Mouse (Mus musculus): ENCODE measurements at regions not wholly inside any gene's neighbourhood (a gene's known extent, or its start where the extent isn't known, plus 50 kb on each side); places are given as distances from the start of the nearest gene placed in this dataset.

DNA sequence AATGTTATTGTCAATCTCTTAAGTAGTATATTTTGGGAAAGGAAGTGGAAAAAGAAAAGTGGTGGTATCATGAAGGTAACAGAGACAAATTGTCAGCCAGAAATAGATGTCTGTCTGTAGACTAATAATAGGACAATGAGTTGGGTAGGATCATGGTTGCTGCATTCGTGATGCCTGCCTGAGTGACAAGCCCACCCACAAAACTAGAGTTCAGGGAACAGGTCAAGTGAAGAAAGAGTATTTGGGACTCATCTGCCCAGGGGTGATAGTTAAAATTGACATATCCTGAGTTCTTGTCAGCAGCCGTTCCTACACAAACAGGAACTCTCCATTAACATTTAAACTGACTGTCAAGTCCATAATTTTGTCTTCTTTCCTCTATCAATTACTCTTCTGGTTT lies 1120.6 kb upstream of the Nr2f1 start:
- H3K9ac ChIP-seq = no peak overlapping the region

DNA sequence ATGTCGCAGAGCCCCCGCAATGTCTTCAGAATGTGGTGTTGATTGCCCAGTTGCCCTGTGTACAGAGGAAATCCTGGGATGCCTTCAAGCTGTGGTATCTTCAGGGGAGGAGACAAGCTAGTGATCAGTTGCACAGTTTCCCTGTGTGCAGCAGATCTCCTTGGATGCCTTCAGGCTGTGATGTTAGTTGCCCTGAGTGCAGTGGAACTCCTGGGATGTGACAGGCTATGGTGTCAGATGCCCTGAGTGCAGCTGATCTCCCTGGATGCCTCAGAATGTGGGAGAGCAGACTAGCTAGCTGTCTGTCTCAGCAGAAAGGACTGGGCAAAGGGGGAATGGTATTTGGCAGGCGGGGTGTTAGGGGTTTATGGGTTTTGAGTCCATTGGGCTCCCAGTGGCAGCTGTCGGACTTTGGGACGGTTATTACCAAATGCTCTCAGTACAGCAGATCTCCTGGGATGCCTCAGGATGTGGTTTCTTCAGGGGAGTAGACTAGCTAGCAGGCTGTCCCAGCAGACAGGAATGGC lies 1110.1 kb upstream of the Nr2f1 start:
- no peak overlapping the region for H3K9ac ChIP-seq
- no peaks in the 10 kb centered on the region for H3K9me3 ChIP-seq
- no peak overlapping the region for H3K27ac ChIP-seq
- WGBS = 73% methylated on average over 5 of the region's 5 CpGs
- H3K36me3 ChIP-seq = no peaks in the 10 kb centered on the region
- no peaks in the 10 kb centered on the region for H3K4me1 ChIP-seq
- no peak overlapping the region for H3K4me3 ChIP-seq
- no peak overlapping the region for H3K4me2 ChIP-seq (replicated peaks)
- ATAC-seq (ENCODE audit: low FRiP score, low read depth) = no peak
- H3K27me3 ChIP-seq = no peaks in the 10 kb centered on the region

More for the DNA sequence above, 1120.6 kb upstream of the Nr2f1 start:
- Histone ChIP-seq H3K27me3 (no peaks in the 10 kb centered on the region), H3K4me3 (no peak overlapping the region), H3K27ac (no peak overlapping the region), H3K4me2 (replicated peaks) (no peak overlapping the region), H3K4me1 (no peaks in the 10 kb centered on the region), H3K9me3 (no peaks in the 10 kb centered on the region), H3K36me3 (no peaks in the 10 kb centered on the region)
- WGBS = 74% methylated on average over 2 of the region's 2 CpGs
- no peak for ATAC-seq (ENCODE audit: low FRiP score, low read depth)

DNA sequence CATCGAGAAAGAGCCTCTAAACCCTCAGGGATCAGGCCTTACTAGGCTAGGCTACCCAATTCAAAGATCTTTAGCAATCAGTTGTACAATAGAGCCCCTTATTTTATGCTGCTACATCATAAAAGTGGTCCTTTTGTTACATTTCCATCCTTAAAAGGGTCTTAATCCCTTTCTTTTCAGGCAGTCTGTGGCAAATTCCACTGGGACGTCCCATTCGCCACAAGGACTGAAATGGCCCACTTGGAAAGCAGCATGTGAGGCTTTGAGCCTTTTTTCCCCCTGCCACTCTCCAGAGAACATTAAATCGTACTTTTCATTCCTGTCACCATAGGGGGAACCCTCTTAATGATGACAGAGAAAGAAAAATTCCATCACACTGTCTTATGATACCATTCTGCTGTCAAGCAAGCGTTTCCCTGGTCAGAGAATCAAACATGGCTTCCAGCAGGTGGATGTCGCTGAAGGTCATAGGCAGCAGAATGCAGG lies 1097.7 kb upstream of the Nr2f1 start:
- no peaks in the 10 kb centered on the region for H3K9me3 ChIP-seq
- WGBS = 52% methylated on average over 6 of the region's 6 CpGs
- no peak overlapping the region for H3K4me3 ChIP-seq
- peaks cover 6% of the 10 kb centered on the region; the same call in 1 of the 2 replicates for H3K4me1 ChIP-seq
- H3K27ac ChIP-seq = no peak overlapping the region
- no peak for ATAC-seq (ENCODE audit: low FRiP score, low read depth)
- no peaks in the 10 kb centered on the region for H3K27me3 ChIP-seq
- H3K9ac ChIP-seq = no peak overlapping the region
- no peak overlapping the region for H3K4me2 ChIP-seq (replicated peaks)
- H3K36me3 ChIP-seq = no peaks in the 10 kb centered on the region

GRCm38 (mm10) chr13:79288022-79288421 lies 1088.5 kb upstream of the Nr2f1 start:
- Histone ChIP-seq H3K4me1 (no peaks in the 10 kb centered on the region), H3K4me2 (replicated peaks) (no peak overlapping the region), H3K9me3 (no peaks in the 10 kb centered on the region), H3K4me3 (no peak overlapping the region), H3K36me3 (no peaks in the 10 kb centered on the region), H3K27ac (no peak overlapping the region), H3K27me3 (no peaks in the 10 kb centered on the region), H3K9ac (no peak overlapping the region)
- 88% methylated on average over 1 of the region's 1 CpGs for WGBS
- no peak for ATAC-seq (ENCODE audit: low FRiP score, low read depth)

- Histone ChIP-seq H3K9me3 (no peaks in the 10 kb centered on the region), H3K36me3 (no peaks in the 10 kb centered on the region), H3K4me2 (replicated peaks) (no peak overlapping the region), H3K4me3 (no peak overlapping the region), H3K27me3 (no peaks in the 10 kb centered on the region), H3K9ac (no peak overlapping the region), H3K4me1 (no peaks in the 10 kb centered on the region), H3K27ac (no peak overlapping the region)
- ATAC-seq (ENCODE audit: low FRiP score, low read depth) = no peak
- 87% methylated on average over 3 of the region's 3 CpGs for WGBS
Observed at GRCm38 (mm10) chr13:79286181-79286580, 1086.6 kb upstream of the Nr2f1 start.

DNA sequence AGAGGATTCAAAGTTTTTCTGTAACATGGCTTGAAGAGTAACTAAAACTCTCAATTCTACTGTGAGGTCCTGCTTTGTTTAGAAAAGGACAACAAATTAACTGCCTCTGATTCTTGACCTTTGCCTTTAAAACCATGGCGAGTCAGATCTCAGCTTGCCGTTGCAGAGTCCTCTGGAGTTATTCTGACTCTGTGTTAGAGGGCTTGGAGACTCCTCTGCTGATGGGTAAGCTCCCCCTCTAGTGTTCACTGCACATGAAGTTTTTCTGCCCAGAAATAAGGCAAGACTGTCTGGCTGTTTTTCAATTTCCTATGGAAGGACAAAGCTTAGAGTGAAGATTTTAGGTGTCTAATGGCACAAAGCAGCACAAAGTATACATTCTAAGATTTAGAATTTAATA lies 1085.9 kb upstream of the Nr2f1 start:
- Histone ChIP-seq H3K4me3 (no peak overlapping the region), H3K4me2 (replicated peaks) (no peak overlapping the region), H3K27ac (no peak overlapping the region), H3K27me3 (no peaks in the 10 kb centered on the region), H3K4me1 (no peaks in the 10 kb centered on the region), H3K9me3 (no peaks in the 10 kb centered on the region), H3K36me3 (no peaks in the 10 kb centered on the region), H3K9ac (no peak overlapping the region)
- 5% methylated on average over 2 of the region's 2 CpGs for WGBS
- ATAC-seq (ENCODE audit: low FRiP score, low read depth) = no peak

DNA sequence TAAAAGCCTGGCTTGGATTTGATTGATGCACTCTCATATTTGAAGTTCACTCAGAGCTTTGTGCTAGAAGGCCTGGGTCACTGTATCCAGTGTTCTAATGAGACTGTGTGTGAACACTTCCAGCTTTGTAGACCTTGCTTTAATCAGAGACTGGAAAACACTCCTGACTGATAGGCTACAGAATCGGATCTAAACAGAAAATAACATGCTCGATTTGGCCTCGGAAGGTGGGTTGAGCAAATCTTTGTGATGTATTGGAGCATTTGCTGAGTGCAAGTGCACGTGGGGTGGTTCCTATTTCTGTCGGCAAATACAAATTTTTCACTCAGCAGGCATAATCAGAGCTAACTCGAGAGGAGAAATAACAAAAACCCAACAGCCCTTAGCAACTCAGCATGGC lies 1078.2 kb upstream of the Nr2f1 start:
- Histone ChIP-seq H3K36me3 (no peaks in the 10 kb centered on the region), H3K9me3 (no peaks in the 10 kb centered on the region), H3K4me3 (no peak overlapping the region), H3K9ac (no peak overlapping the region), H3K27me3 (no peaks in the 10 kb centered on the region), H3K4me1 (no peaks in the 10 kb centered on the region), H3K4me2 (replicated peaks) (no peak overlapping the region), H3K27ac (no peak overlapping the region)
- WGBS = 54% methylated on average over 6 of the region's 6 CpGs
- no peak for ATAC-seq (ENCODE audit: low FRiP score, low read depth)

DNA sequence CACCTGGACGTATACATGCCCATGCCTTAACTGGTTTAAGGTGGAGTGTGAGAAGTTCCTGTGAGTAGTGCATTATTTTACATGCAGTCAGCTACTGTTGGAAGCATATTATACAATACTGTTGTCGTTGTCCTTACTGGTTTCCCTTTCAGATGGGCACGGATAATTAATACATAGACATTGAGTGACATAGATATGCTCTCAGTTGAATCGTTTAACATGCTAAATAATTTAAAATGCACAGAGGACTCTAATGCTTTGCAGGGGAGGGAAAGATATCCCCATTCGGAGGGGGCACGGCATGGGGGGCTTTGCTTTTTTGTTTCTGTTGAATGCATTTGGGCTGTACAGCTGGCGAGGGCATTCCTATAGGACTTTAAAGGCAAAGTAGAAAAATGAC lies 1077.8 kb upstream of the Nr2f1 start:
- Histone ChIP-seq H3K27me3 (no peaks in the 10 kb centered on the region), H3K36me3 (no peaks in the 10 kb centered on the region), H3K4me3 (no peak overlapping the region), H3K4me2 (replicated peaks) (no peak overlapping the region), H3K4me1 (no peaks in the 10 kb centered on the region), H3K9me3 (no peaks in the 10 kb centered on the region), H3K27ac (no peak overlapping the region), H3K9ac (no peak overlapping the region)
- WGBS = 73% methylated on average over 7 of the region's 7 CpGs
- no peak for ATAC-seq (ENCODE audit: low FRiP score, low read depth)

DNA sequence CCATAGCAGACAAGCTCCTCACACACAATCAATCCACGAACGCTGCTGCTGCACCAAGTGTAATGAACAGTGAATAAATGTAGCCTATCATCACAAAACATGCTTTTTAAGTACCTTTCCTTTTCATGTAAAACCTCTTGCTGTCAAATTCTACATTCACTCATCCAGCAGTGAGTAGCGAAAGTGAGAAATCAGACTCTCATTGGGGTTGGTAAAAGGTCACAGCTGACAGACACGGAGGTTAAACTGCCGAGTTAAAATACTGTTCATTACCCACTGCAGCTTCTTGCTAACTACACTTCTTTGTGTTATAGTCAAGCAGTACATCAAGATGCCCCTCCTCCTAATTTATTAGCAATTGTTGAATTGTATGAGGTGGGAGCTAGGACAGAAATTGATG lies 1055.8 kb upstream of the Nr2f1 start:
- WGBS = 51% methylated on average over 5 of the region's 5 CpGs
- Histone ChIP-seq H3K27ac (no peak overlapping the region), H3K9ac (no peak overlapping the region), H3K4me3 (no peak overlapping the region), H3K4me1 (no peaks in the 10 kb centered on the region), H3K27me3 (no peaks in the 10 kb centered on the region), H3K36me3 (no peaks in the 10 kb centered on the region), H3K4me2 (replicated peaks) (no peak overlapping the region), H3K9me3 (no peaks in the 10 kb centered on the region)
- ATAC-seq (ENCODE audit: low FRiP score, low read depth) = no peak

GRCm38 (mm10) chr13:79252385-79252784 lies 1052.8 kb upstream of the Nr2f1 start:
- no peak overlapping the region for H3K9ac ChIP-seq
- no peaks in the 10 kb centered on the region for H3K36me3 ChIP-seq
- no peak overlapping the region for H3K4me2 ChIP-seq (replicated peaks)
- no peaks in the 10 kb centered on the region for H3K4me1 ChIP-seq
- H3K9me3 ChIP-seq = no peaks in the 10 kb centered on the region
- no peak overlapping the region for H3K27ac ChIP-seq
- H3K4me3 ChIP-seq = no peak overlapping the region
- no peaks in the 10 kb centered on the region for H3K27me3 ChIP-seq
- 55% methylated on average over 5 of the region's 5 CpGs for WGBS
- no peak for ATAC-seq (ENCODE audit: low FRiP score, low read depth)

- H3K4me2 ChIP-seq (replicated peaks) = no peak overlapping the region
- H3K9me3 ChIP-seq = no peaks in the 10 kb centered on the region
- ATAC-seq (ENCODE audit: low FRiP score, low read depth) = no peak
- H3K36me3 ChIP-seq = no peaks in the 10 kb centered on the region
- 85% methylated on average over 1 of the region's 1 CpGs for WGBS
- H3K9ac ChIP-seq = no peak overlapping the region
- no peaks in the 10 kb centered on the region for H3K27me3 ChIP-seq
- H3K4me1 ChIP-seq = no peaks in the 10 kb centered on the region
- H3K27ac ChIP-seq = no peak overlapping the region
- H3K4me3 ChIP-seq = no peak overlapping the region
Observed at GRCm38 (mm10) chr13:79251269-79251668, 1051.7 kb upstream of the Nr2f1 start.
